Mouse (Mus musculus) lung, embryonic 14.5 days (tissue): ENCODE results near the gene Stil. TPM values are rescaled to one million over a fixed set of nuclear protein-coding genes. Genes with fewer than 3 reads are reported as not detected.
"Not testable (repeated sequence)": the region's sequence is repeated elsewhere in the genome, so short reads cannot be mapped to it uniquely, and the experiment has no call there.

ENCODE experiments used
- ATAC-seq: fragments of 200-750 bp; cut with Nextera tagmentation; 2 replicates; pipeline ENCODE4 v1.8.0; 2017; ENCODE audit warnings: mild to moderate bottlenecking, moderate TSS enrichment, moderate library complexity; ENCODE audit not compliant: insufficient read depth
- DNase-seq: peaks from one replicate; pipeline ENCODE4 v3.0.0-alpha.2; 2015
- H3K27ac ChIP-seq: fragments of 300-500 bp; sonication (generic); 2 replicates; pipeline ENCODE4 v1.5.1; 2014; ENCODE audit warnings: low read depth, mild to moderate bottlenecking, moderate library complexity
- H3K27me3 ChIP-seq: fragments of 300-500 bp; sonication (generic); 2 replicates; pipeline ENCODE4 v1.6.1; 2014; ENCODE audit warnings: low read length, control low read depth; ENCODE audit not compliant: insufficient read depth
- H3K36me3 ChIP-seq: fragments of 300-500 bp; sonication (generic); 2 replicates; pipeline ENCODE4 v1.6.1; 2014; ENCODE audit warnings: control low read depth; ENCODE audit not compliant: insufficient read depth
- H3K4me1 ChIP-seq: fragments of 300-500 bp; sonication (generic); 2 replicates; pipeline ENCODE4 v1.6.1; 2014; ENCODE audit warnings: antibody characterized with exemption, control low read depth; ENCODE audit not compliant: insufficient read depth
- H3K4me2 ChIP-seq: fragments of 300-500 bp; sonication (generic); 2 replicates; pipeline ENCODE4 v1.6.1; 2014; ENCODE audit warnings: mild to moderate bottlenecking
- H3K4me3 ChIP-seq: fragments of 300-500 bp; sonication (generic); 2 replicates; pipeline ENCODE4 v1.5.1; 2014; ENCODE audit warnings: low read depth, low read length
- H3K9ac ChIP-seq: fragments of 300-500 bp; sonication (generic); 2 replicates; pipeline ENCODE4 v1.6.1; 2014
- H3K9me3 ChIP-seq: fragments of 300-500 bp; sonication (generic); 2 replicates; pipeline ENCODE4 v1.6.1; 2016; ENCODE audit warnings: low read depth, low read length, control low read depth
- CTCF ChIP-seq: IDR thresholded peaks from 2 replicates; pipeline ENCODE4 v1.5.1; 2016; ENCODE audit warnings: antibody characterized with exemption, low read depth
- WGBS: fragments of 180-500 bp; shearing (Covaris S2); extraction: QIAGEN DNeasy Blood & Tissue Kit; methylation state at CpG from one replicate; pipeline ENCODE4 v1.1.7; 2014; 5-methylcytosine and 5-hydroxymethylcytosine counted together
- polyA plus RNA-seq: library from polyadenylated mRNA; unstranded; fragments of >200 nt; fragmentation: Nextera tagmentation; extraction: Ambion mirVana; gene quantifications from 2 replicates; pipeline ENCODE4 v1.2.1, GENCODE M21; 2014

Gene Stil
- polyA plus RNA-seq: 23.3 and 26.0 TPM in 2 replicates

- H3K4me2 ChIP-seq: peak within 1 kb of the TSS; percentile 79
- peak within 1 kb of the TSS; percentile 74 for H3K9ac ChIP-seq
- no peaks in the 10 kb centered on the region for H3K9me3 ChIP-seq
- DNase-seq (peak; percentile 99), ATAC-seq (peak; percentile 100)
- WGBS: under 1% methylated on average over 52 of the region's 52 CpGs
- no peak for TF ChIP-seq CTCF
- peak within 1 kb of the TSS; percentile 96 for H3K27ac ChIP-seq
- H3K27me3 ChIP-seq: no peaks in the 10 kb centered on the region
- peak within 1 kb of the TSS; percentile 68 for H3K4me3 ChIP-seq
- no peaks in the 10 kb centered on the region for H3K4me1 ChIP-seq
- H3K36me3 ChIP-seq: peaks cover 16% of the 10 kb centered on the region
Measured at GRCm38 (mm10) chr4:114999773-115000428, at the start of gene Stil. TSS of gene Stil (plus strand) at chr4:115000159.

- no peaks in the 10 kb centered on the region for H3K27me3 ChIP-seq
- H3K4me2 ChIP-seq: no peak overlapping the region
- H3K27ac ChIP-seq: no peak overlapping the region
- no peaks in the 10 kb centered on the region for H3K4me1 ChIP-seq
- no peak overlapping the region for H3K4me3 ChIP-seq
- no peak for TF ChIP-seq CTCF
- no peaks in the 10 kb centered on the region for H3K36me3 ChIP-seq
- ATAC-seq (no peak; the same call in 1 of the 2 replicates), DNase-seq (no peak)
- 79% methylated on average over 3 of the region's 3 CpGs for WGBS
- H3K9ac ChIP-seq: no peak overlapping the region
- no peaks in the 10 kb centered on the region for H3K9me3 ChIP-seq
Measured at GRCm38 (mm10) chr4:114953172-114953571, 46.8 kb upstream of the Stil start.

GRCm38 (mm10) chr4:114957403-114957802 lies 42.6 kb upstream of the Stil start:
- Histone ChIP-seq H3K36me3 (peaks cover 8% of the 10 kb centered on the region; the same call in 1 of the 2 replicates), H3K9ac (no peak overlapping the region), H3K27me3 (no peaks in the 10 kb centered on the region), H3K4me1 (no peaks in the 10 kb centered on the region), H3K4me3 (no peak overlapping the region), H3K9me3 (no peaks in the 10 kb centered on the region), H3K4me2 (no peak overlapping the region), H3K27ac (no peak overlapping the region)
- DNase-seq (peak; percentile 45), ATAC-seq (no peak)
- no peak for TF ChIP-seq CTCF

- Histone ChIP-seq H3K4me1 (no peaks in the 10 kb centered on the region), H3K4me3 (no peak overlapping the region), H3K9me3 (no peaks in the 10 kb centered on the region), H3K27ac (no peak overlapping the region), H3K27me3 (no peaks in the 10 kb centered on the region), H3K36me3 (peaks cover 17% of the 10 kb centered on the region), H3K9ac (no peak overlapping the region), H3K4me2 (no peak overlapping the region)
- ATAC-seq (no peak), DNase-seq (no peak)
- no peak for TF ChIP-seq CTCF
- WGBS: 69% methylated on average over 2 of the region's 2 CpGs
Measured at GRCm38 (mm10) chr4:114958231-114958630, 41.7 kb upstream of the Stil start.

- ATAC-seq (no peak), DNase-seq (no peak)
- no peak for TF ChIP-seq CTCF
- no peaks in the 10 kb centered on the region for H3K9me3 ChIP-seq
- WGBS: 65% methylated on average over 4 of the region's 4 CpGs
- H3K36me3 ChIP-seq: peaks cover 17% of the 10 kb centered on the region
- H3K27me3 ChIP-seq: no peaks in the 10 kb centered on the region
- H3K4me3 ChIP-seq: no peak overlapping the region
- no peak overlapping the region for H3K4me2 ChIP-seq
- H3K4me1 ChIP-seq: no peaks in the 10 kb centered on the region
- no peak overlapping the region for H3K27ac ChIP-seq
- no peak overlapping the region for H3K9ac ChIP-seq
Measured at GRCm38 (mm10) chr4:114958786-114959185, 41.2 kb upstream of the Stil start.

GRCm38 (mm10) chr4:114959533-114959932 lies 40.4 kb upstream of the Stil start:
- WGBS: 83% methylated on average over 2 of the region's 2 CpGs
- ATAC-seq: no peak
- Histone ChIP-seq H3K27ac (no peak overlapping the region), H3K36me3 (peaks cover 23% of the 10 kb centered on the region), H3K27me3 (no peaks in the 10 kb centered on the region), H3K4me2 (no peak overlapping the region), H3K4me3 (no peak overlapping the region), H3K9me3 (no peaks in the 10 kb centered on the region), H3K4me1 (no peaks in the 10 kb centered on the region), H3K9ac (no peak overlapping the region)
- no peak for DNase-seq
- no peak for TF ChIP-seq CTCF

GRCm38 (mm10) chr4:114960881-114961280 lies 39.1 kb upstream of the Stil start:
- H3K36me3 ChIP-seq: peaks cover 35% of the 10 kb centered on the region

More at GRCm38 (mm10) chr4:114960881-114961280, 39.1 kb upstream of the Stil start:
- H3K9ac ChIP-seq, H3K4me2 ChIP-seq, H3K27ac ChIP-seq, DNase-seq, H3K4me3 ChIP-seq, H3K9me3 ChIP-seq, H3K4me1 ChIP-seq, ATAC-seq, H3K27me3 ChIP-seq: not testable (repeated sequence)
- 46% methylated on average over 2 of the region's 2 CpGs for WGBS
